In the genomic region with DNA sequence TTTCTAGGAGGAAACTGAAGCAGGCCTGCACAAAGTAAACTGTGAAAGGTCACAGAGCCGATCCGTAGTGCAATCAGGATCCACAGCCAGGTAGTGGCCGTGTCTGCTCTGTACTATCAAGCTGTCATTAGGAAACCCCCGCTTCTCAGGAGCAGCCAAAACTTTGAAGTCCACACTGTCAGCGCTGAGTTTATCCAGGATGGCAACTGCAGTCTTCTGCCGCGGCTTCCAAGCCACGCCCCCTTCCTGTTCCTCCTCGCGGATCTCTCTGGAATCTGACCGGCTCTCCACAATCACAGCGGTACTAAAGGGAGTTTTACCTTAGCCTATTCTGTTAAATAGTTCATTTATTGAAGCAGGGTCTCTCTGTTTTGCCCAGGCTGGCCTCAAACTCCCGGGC, we compare ENCODE assay signal across 8 mouse cellular contexts. TPM values are rescaled to one million over a fixed set of nuclear protein-coding genes. Genes with fewer than 3 reads are reported as not detected.
DNase-seq lines count a peak whose midpoint lies in the region; ATAC-seq lines count a peak whose summit lies in the region.
"Had no signal": no experiment of that assay in that cellular context is flagged by ENCODE, and none has a peak within 500 bp of the region (broad histone marks: within the 10 kb centered on the region; RNA-seq: fewer than 3 reads in every experiment).

No protein-coding gene starts in this region.

- H3K4me2 ChIP-seq in forebrain, embryonic 15.5 days (replicated peaks): 0 out of 2 replicates have a peak overlapping the region, but pooled peaks have one; percentile 2
- H3K4me2 ChIP-seq in lung, embryonic 16.5 days (ENCODE audit: low read depth, low read length): peak overlapping the region; percentile 46
- H3K4me2 ChIP-seq: liver, embryonic 15.5 days had no signal

- peaks cover 64% of the 10 kb centered on the region for H3K27me3 ChIP-seq in forebrain, embryonic 15.5 days
- H3K27me3 ChIP-seq in lung, embryonic 16.5 days (ENCODE audit: control insufficient read depth, insufficient read depth, low read depth, low read length): peaks cover 47% of the 10 kb centered on the region

- H3K36me3 ChIP-seq in forebrain, embryonic 15.5 days: no peaks in the 10 kb centered on the region
- no peaks in the 10 kb centered on the region for H3K36me3 ChIP-seq in lung, embryonic 16.5 days (ENCODE audit: control insufficient read depth, insufficient read depth, low read length)
- H3K36me3 ChIP-seq: liver, embryonic 15.5 days had no signal

- no peak overlapping the region for H3K9ac ChIP-seq in forebrain, embryonic 15.5 days (replicated peaks)
- no peak overlapping the region for H3K9ac ChIP-seq in lung, embryonic 16.5 days (ENCODE audit: low read length)
- H3K9ac ChIP-seq: liver, embryonic 15.5 days had no signal

- DNase-seq in embryo, embryonic 11 days: peak; percentile 68
- DNase-seq in kidney, adult 9 months: peak; percentile 54
- no peak for DNase-seq in right cerebral cortex, postnatal 36 days (ENCODE audit: low spot score in 2 of 2)
- no peak for DNase-seq in left cerebral cortex, postnatal 36 days (ENCODE audit: low spot score in 2 of 2)

- 0 out of 2 replicates have a peak, but pooled peaks cover under 1% of the 10 kb centered on the region for H3K9me3 ChIP-seq in forebrain, embryonic 15.5 days
- H3K9me3 ChIP-seq in lung, embryonic 16.5 days (ENCODE audit: control insufficient read depth, low read length): no peaks in the 10 kb centered on the region
- H3K9me3 ChIP-seq: liver, embryonic 15.5 days had no signal

- no peak for ATAC-seq in forebrain, embryonic 15.5 days (replicated peaks)
- peak; percentile 38; the same call in 1 of the 2 replicates for ATAC-seq in lung, embryonic 16.5 days (ENCODE audit: low read depth)
- ATAC-seq in erythroid progenitor cell, adult 5-6 weeks (replicated peaks; ENCODE audit: low FRiP score, poor library complexity, severe bottlenecking): no peak

- H3K27ac ChIP-seq in forebrain, embryonic 15.5 days (replicated peaks): no peak overlapping the region
- H3K27ac ChIP-seq in lung, embryonic 16.5 days (ENCODE audit: low read length): no peak overlapping the region
- H3K27ac ChIP-seq: liver, embryonic 15.5 days had no signal

- intact Hi-C loops in left cerebral cortex, postnatal 36 days (cut with DNase I): no loop called here

- H3K4me1 ChIP-seq in forebrain, embryonic 15.5 days: no peaks in the 10 kb centered on the region
- H3K4me1 ChIP-seq in lung, embryonic 16.5 days (replicated peaks; ENCODE audit: control insufficient read depth, insufficient read depth, low read length): no peaks in the 10 kb centered on the region

- 7% methylated on average over 13 of the region's 13 CpGs for WGBS in forebrain, embryonic 15.5 days
- WGBS in lung, embryonic 16.5 days: 2% methylated on average over 13 of the region's 13 CpGs

- H3K4me3 ChIP-seq in forebrain, embryonic 15.5 days: no peak overlapping the region
- H3K4me3 ChIP-seq in lung, embryonic 16.5 days (ENCODE audit: low read length): peak overlapping the region; percentile 28
- H3K4me3 ChIP-seq: liver, embryonic 15.5 days had no signal

RNA-seq across cellular contexts. Expression of gene Nkx2-3, which starts 27.3 kb away (rescaled TPM):
- 3.6 and 4.5 TPM in 2 replicates for polyA plus RNA-seq in forebrain, embryonic 15.5 days (2015; fragmentation: Nextera tagmentation; extraction: Ambion mirVana)
- not detected in 2 replicates for polyA plus RNA-seq in lung, embryonic 16.5 days (2015; fragmentation: Nextera tagmentation; extraction: Ambion mirVana)
- 1.3 TPM in 1 of 2 replicates, not detected in the other for total RNA-seq in erythroid progenitor cell, adult 5-6 weeks (2015; ENCODE audit: low replicate concordance)
- not detected in 2 replicates for total RNA-seq in erythroid progenitor cell, adult 5-6 weeks (2017; ENCODE audit: low replicate concordance)
- total RNA-seq in left cerebral cortex, postnatal 36 days (2021): not detected

Comparison
In these comparisons a context has a peak if more than half of its experiments do, and no peak if none do; other contexts are left out.
1. DNase-seq: peak in embryo, embryonic 11 days (single experiment) and kidney, adult 9 months (single experiment); none in right cerebral cortex, postnatal 36 days (0 of 2) and left cerebral cortex, postnatal 36 days (0 of 2).